Mouse (Mus musculus) C2C12 (cell line): Measurements from ENCODE around the gene Klhl11.

Source experiments
- CTCF ChIP-seq: IDR thresholded peaks from one replicate; pipeline ENCODE4 v1.5.1; 2011; ENCODE audit not compliant: control insufficient read depth, insufficient read depth, insufficient read length
- FOSL1 ChIP-seq: IDR thresholded peaks from one replicate; pipeline ENCODE4 v1.8.0; 2011; ENCODE audit warnings: mild to moderate bottlenecking, low read length; ENCODE audit not compliant: poor library complexity, insufficient read depth, severe bottlenecking
- MAX ChIP-seq: IDR thresholded peaks from one replicate; pipeline ENCODE4 v1.6.1; 2011; ENCODE audit warnings: mild to moderate bottlenecking, control low read depth
- MYOG ChIP-seq: IDR thresholded peaks from one replicate; pipeline ENCODE4 v1.6.1; 2011; ENCODE audit not compliant: control insufficient read depth, insufficient read length; ENCODE audit errors: extremely low read depth
- USF1 ChIP-seq: IDR thresholded peaks from one replicate; pipeline ENCODE4 v1.6.1; 2011; ENCODE audit warnings: low read depth, mild to moderate bottlenecking, control low read depth, moderate library complexity

DNA sequence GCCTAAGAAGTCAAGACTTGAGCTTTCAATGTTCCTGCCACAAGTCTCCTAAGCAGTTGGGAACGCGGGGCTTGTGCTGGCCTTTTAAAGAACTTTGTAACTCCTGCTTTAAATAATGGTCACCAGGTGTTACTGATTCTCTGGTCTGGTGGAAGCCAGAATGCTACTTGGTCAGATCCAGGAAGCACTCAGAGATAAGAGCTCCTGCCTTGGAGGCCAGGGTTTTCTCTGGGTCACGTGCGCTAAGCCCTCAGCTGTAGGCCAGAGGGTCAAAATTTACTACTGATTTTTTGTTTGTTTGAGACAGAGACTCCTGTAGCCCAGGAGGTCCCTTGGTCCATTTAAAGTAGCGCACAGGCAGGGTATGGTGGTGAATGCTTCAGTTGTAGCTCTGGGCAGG is 40.5 kb downstream of the Klhl11 start:
- no peak for TF ChIP-seq CTCF
- no peak for TF ChIP-seq MYOG
- no peak for TF ChIP-seq MAX
- TF ChIP-seq FOSL1, result no peak
- TF ChIP-seq USF1, result no peak
